Mouse (Mus musculus) liver, embryonic 11.5 days (tissue): ENCODE results near the gene Olfr332. TPM values are rescaled to one million over a fixed set of nuclear protein-coding genes. Genes with fewer than 3 reads are reported as not detected.
"Not testable (repeated sequence)": the region's sequence is repeated elsewhere in the genome, so short reads cannot be mapped to it uniquely, and the experiment has no call there.

ENCODE experiments used
- ATAC-seq: fragments of 200-750 bp; cut with Nextera tagmentation; replicated peaks from 2 replicates; pipeline ENCODE4 v1.8.0; 2017; ENCODE audit warnings: moderate number of reproducible peaks, mild to moderate bottlenecking, moderate TSS enrichment, moderate library complexity; ENCODE audit not compliant: low FRiP score
- DNase-seq: peaks from one replicate; pipeline ENCODE4 v3.0.0-alpha.2; 2017; ENCODE audit warnings: low spot score
- H3K27ac ChIP-seq: fragments of 300-500 bp; sonication (generic); 2 replicates; pipeline ENCODE4 v1.5.1; 2014; ENCODE audit warnings: mild to moderate bottlenecking, low read depth, low read length, control low read depth
- H3K27me3 ChIP-seq: fragments of 300-500 bp; sonication (generic); replicated peaks from 2 replicates; pipeline ENCODE4 v1.6.1; 2014; ENCODE audit warnings: low read length, mixed read lengths; ENCODE audit not compliant: control insufficient read depth, insufficient read depth
- H3K36me3 ChIP-seq: fragments of 300-500 bp; sonication (generic); 2 replicates; pipeline ENCODE4 v1.6.1; 2014; ENCODE audit warnings: mild to moderate bottlenecking, low read length, moderate library complexity, mixed read lengths; ENCODE audit not compliant: control insufficient read depth, insufficient read depth
- H3K4me1 ChIP-seq: fragments of 300-500 bp; sonication (generic); replicated peaks from 2 replicates; pipeline ENCODE4 v1.6.1; 2014; ENCODE audit warnings: low read length, mixed read lengths; ENCODE audit not compliant: control insufficient read depth, insufficient read depth
- H3K4me2 ChIP-seq: fragments of 300-500 bp; sonication (generic); 2 replicates; pipeline ENCODE4 v1.6.1; 2014; ENCODE audit warnings: mild to moderate bottlenecking, control low read depth, moderate library complexity
- H3K4me3 ChIP-seq: fragments of 300-500 bp; sonication (generic); 2 replicates; pipeline ENCODE4 v1.5.1; 2014; ENCODE audit warnings: low read depth, low read length, control low read depth
- H3K9ac ChIP-seq: fragments of 300-500 bp; sonication (generic); 2 replicates; pipeline ENCODE4 v1.6.1; 2014; ENCODE audit warnings: low read depth, low read length, control low read depth
- H3K9me3 ChIP-seq: fragments of 300-500 bp; sonication (generic); 2 replicates; pipeline ENCODE4 v1.6.1; 2016; ENCODE audit warnings: low read length, inconsistent platforms, mixed read lengths; ENCODE audit not compliant: control insufficient read depth
- WGBS: fragments of 180-500 bp; shearing (Covaris S2); extraction: QIAGEN DNeasy Blood & Tissue Kit; methylation state at CpG from one replicate; pipeline ENCODE4 v1.1.7; 2014; 5-methylcytosine and 5-hydroxymethylcytosine counted together
- polyA plus RNA-seq: library from polyadenylated mRNA; unstranded; fragments of >200 nt; fragmentation: Nextera tagmentation; extraction: Ambion mirVana; gene quantifications from 2 replicates; pipeline ENCODE4 v1.2.1, GENCODE M21; 2014

The Olfr332 gene
- polyA plus RNA-seq, result not detected in 2 replicates

DNA sequence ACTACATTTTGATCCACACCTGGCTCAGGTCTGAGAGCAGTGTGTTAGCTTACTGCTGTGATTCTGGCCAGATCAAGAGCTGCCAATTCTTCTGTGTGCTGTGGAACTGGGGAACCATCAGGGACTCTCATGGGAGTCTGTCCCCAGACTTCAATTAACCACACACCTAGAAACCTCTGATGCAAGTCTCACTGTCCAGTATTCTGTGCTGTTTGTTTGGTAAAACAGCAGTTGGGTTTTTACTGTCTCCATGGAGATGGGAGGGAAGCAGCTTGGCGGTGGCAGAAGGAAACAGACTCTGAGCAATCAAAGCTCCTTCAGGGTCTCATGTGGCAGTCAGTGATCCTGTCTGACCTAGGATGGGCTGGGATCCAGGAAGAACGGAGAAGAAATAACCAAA is at the start of gene Olfr332:
Gene Olfr332, minus strand, starts transcription at position 101 of the 400 bp plus-strand sequence.
- DNase-seq (no peak), ATAC-seq (no peak)
- WGBS, result 84% methylated on average over 2 of the region's 2 CpGs

DNA sequence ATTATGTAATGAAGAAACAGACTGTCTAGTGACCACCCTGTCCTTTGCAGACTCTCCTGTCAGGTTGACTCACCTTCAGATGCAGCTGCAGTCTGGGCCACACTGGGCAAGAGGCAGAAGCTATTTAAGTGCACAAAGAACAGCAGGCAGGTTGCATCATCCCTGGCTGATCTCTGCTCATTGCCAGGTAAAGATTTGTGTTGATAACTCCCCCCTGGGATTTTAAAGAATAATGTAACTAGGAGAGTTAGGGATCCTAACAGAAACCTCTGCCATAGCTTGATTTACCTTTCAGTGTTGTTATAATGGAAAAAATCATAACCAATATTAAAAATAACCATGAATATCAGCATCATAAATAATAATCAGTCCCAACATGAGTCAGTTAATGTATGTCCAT is 42.4 kb upstream of the Olfr332 start, which contains the start of gene Olfr330:
Gene Olfr330, minus strand, starts transcription at position 101 of the 400 bp plus-strand sequence.
- not testable (repeated sequence) for ATAC-seq, H3K36me3 ChIP-seq, H3K9me3 ChIP-seq, DNase-seq, H3K9ac ChIP-seq, H3K27me3 ChIP-seq, H3K4me1 ChIP-seq, H3K4me3 ChIP-seq, H3K4me2 ChIP-seq, H3K27ac ChIP-seq

More for the DNA sequence above, at the start of gene Olfr332:
- Histone ChIP-seq H3K27ac (no peak within 1 kb of the TSS), H3K36me3 (no peaks in the 10 kb centered on the region), H3K4me1 (no peaks in the 10 kb centered on the region), H3K27me3 (no peaks in the 10 kb centered on the region), H3K9me3 (no peaks in the 10 kb centered on the region), H3K4me2 (no peak within 1 kb of the TSS), H3K4me3 (no peak within 1 kb of the TSS), H3K9ac (no peak within 1 kb of the TSS)

DNA sequence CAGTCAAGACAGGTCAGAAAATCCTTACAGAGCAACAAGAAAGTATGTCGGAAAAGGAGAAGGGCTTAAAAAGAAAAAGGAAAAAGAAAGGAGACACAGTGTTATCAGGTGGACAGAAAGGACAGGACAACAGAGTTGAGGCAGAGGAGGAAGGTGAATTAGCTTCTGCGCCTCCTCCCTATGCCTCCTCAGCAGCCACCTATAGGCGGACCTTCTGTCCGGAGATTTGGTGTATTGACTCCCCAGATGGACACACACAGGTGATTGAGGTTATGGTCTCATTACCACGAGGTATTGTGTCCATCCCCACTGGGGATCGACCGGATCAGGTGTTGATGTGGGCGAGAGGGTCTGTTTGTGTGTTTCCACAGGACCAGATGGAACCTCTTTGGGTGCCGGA is 27.4 kb upstream of the Olfr332 start:
- not testable (repeated sequence) for H3K27ac ChIP-seq, H3K4me2 ChIP-seq, H3K4me3 ChIP-seq, DNase-seq, H3K9ac ChIP-seq, ATAC-seq, H3K36me3 ChIP-seq, H3K9me3 ChIP-seq, H3K27me3 ChIP-seq, H3K4me1 ChIP-seq
- 87% methylated on average over 7 of the region's 9 CpGs for WGBS

GRCm38 (mm10) chr11:58518916-58519315 is 26.6 kb upstream of the Olfr332 start:
- not testable (repeated sequence) for ATAC-seq, H3K9me3 ChIP-seq, H3K4me3 ChIP-seq, H3K9ac ChIP-seq, H3K4me1 ChIP-seq, H3K27ac ChIP-seq, H3K27me3 ChIP-seq, DNase-seq, H3K4me2 ChIP-seq, H3K36me3 ChIP-seq
- 94% methylated on average over 17 of the region's 18 CpGs for WGBS

DNA sequence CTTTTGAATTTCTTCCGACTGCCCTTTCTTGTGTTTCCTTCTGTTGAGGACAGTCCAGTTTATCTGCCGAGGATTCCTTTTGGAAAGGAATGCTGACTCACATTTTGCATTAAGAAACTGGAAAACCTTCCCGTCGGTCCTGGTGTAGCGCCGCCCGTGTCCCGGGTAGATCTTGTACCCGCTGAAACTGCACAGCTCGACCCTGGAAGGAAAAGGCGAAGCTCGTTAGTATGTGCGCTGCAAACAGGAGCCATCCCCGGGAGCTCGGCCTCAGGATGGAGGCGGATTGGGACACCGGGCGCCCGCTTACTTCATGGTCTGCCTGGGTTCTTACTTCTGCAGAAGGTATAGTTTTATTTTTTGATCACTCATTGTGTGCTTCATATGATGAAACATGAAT is 16.7 kb upstream of the Olfr332 start:
- not testable (repeated sequence) for H3K4me2 ChIP-seq, H3K27ac ChIP-seq, H3K4me1 ChIP-seq, ATAC-seq, H3K36me3 ChIP-seq, DNase-seq, H3K9me3 ChIP-seq, H3K4me3 ChIP-seq, H3K27me3 ChIP-seq, H3K9ac ChIP-seq
- 82% methylated on average over 19 of the region's 19 CpGs for WGBS

- H3K4me2 ChIP-seq, H3K9me3 ChIP-seq, H3K4me3 ChIP-seq, H3K27me3 ChIP-seq, H3K36me3 ChIP-seq, H3K9ac ChIP-seq, ATAC-seq, DNase-seq, H3K27ac ChIP-seq, H3K4me1 ChIP-seq: not testable (repeated sequence)
Measured at GRCm38 (mm10) chr11:58502472-58502871, 10.1 kb upstream of the Olfr332 start, which contains the start of gene Olfr331. Olfr331 (minus strand) TSS chr11:58502572.

- Histone ChIP-seq H3K27ac (no peak overlapping the region), H3K9me3 (no peaks in the 10 kb centered on the region), H3K4me1 (no peaks in the 10 kb centered on the region), H3K27me3 (no peaks in the 10 kb centered on the region), H3K36me3 (no peaks in the 10 kb centered on the region), H3K4me3 (no peak overlapping the region), H3K4me2 (no peak overlapping the region), H3K9ac (no peak overlapping the region)
- ATAC-seq (no peak), DNase-seq (no peak)
- 60% methylated on average over 3 of the region's 3 CpGs for WGBS
Measured at GRCm38 (mm10) chr11:58499290-58499689, 6.9 kb upstream of the Olfr332 start.

- no peaks in the 10 kb centered on the region for H3K9me3 ChIP-seq
- 70% methylated on average over 9 of the region's 9 CpGs for WGBS
- H3K4me2 ChIP-seq, result no peak overlapping the region
Measured at GRCm38 (mm10) chr11:58498761-58499160, 6.4 kb upstream of the Olfr332 start.

DNA sequence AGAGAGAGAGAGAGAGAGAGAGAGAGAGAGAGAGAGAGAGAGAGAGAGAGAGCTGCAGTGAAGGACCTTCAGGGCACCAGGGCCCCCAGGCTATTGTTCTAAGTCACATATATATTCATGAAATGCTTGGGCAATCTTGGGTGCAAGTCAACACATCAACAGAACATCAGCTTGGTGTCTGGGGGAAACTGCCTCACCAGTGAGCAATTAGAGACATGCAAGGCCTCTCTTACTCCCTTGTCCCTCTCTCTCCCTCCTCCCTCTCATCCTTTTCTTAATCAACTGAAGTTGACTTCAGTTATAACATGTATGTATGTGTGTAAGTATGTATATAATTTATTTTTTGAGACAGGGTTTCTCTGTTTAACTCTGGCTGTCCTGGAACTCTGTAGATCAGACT is 30.2 kb downstream of the Olfr332 start, which contains the start of gene Olfr30:
Gene Olfr30, minus strand, starts transcription at position 101 of the 400 bp plus-strand sequence.
- no peak for ATAC-seq
- Histone ChIP-seq H3K9me3 (no peaks in the 10 kb centered on the region), H3K4me1 (no peaks in the 10 kb centered on the region), H3K9ac (no peak within 1 kb of the TSS), H3K27ac (no peak within 1 kb of the TSS), H3K27me3 (no peaks in the 10 kb centered on the region), H3K4me3 (no peak within 1 kb of the TSS), H3K36me3 (no peaks in the 10 kb centered on the region), H3K4me2 (no peak within 1 kb of the TSS)
- no peak for DNase-seq

More at GRCm38 (mm10) chr11:58498761-58499160, 6.4 kb upstream of the Olfr332 start:
- H3K27ac ChIP-seq, result no peak overlapping the region
- no peaks in the 10 kb centered on the region for H3K27me3 ChIP-seq
- no peaks in the 10 kb centered on the region for H3K4me1 ChIP-seq
- H3K9ac ChIP-seq, result no peak overlapping the region
- DNase-seq (no peak), ATAC-seq (no peak)
- H3K36me3 ChIP-seq, result no peaks in the 10 kb centered on the region
- H3K4me3 ChIP-seq, result no peak overlapping the region
